Mouse (Mus musculus): ENCODE results near the gene Tmem233.

The Tmem233 gene

GRCm38 (mm10) chr5:116026561-116026960 is 56.5 kb downstream of the Tmem233 start:
- no peak for DNase-seq (ENCODE audit: low spot score)

GRCm38 (mm10) chr5:116026107-116026506 is 56.9 kb downstream of the Tmem233 start:
- DNase-seq (ENCODE audit: low spot score), result no peak

GRCm38 (mm10) chr5:116024327-116024739 is 58.7 kb downstream of the Tmem233 start, which contains the start of gene Prkab1:
Gene Prkab1, minus strand, starts transcription at chr5:116024508.
- peak; percentile 91 for DNase-seq (ENCODE audit: low spot score)

GRCm38 (mm10) chr5:116023821-116024284 is 59.2 kb downstream of the Tmem233 start:
- DNase-seq (ENCODE audit: low spot score), result no peak

- DNase-seq (ENCODE audit: low spot score), result no peak
These were observed 59.8 kb downstream of the Tmem233 start for GRCm38 (mm10) chr5:116023251-116023661.

- no peak for DNase-seq (ENCODE audit: low spot score)
These were observed 60.3 kb downstream of the Tmem233 start for GRCm38 (mm10) chr5:116022658-116023200.

- DNase-seq (ENCODE audit: low spot score), result no peak
These were observed 60.9 kb downstream of the Tmem233 start for GRCm38 (mm10) chr5:116022131-116022530.

- no peak for DNase-seq (ENCODE audit: low spot score)
These were observed 61.5 kb downstream of the Tmem233 start for GRCm38 (mm10) chr5:116021552-116021951.

- DNase-seq (ENCODE audit: low spot score), result no peak
These were observed 63.7 kb downstream of the Tmem233 start for GRCm38 (mm10) chr5:116019371-116019770.

- no peak for DNase-seq (ENCODE audit: low spot score)
These were observed 64.3 kb downstream of the Tmem233 start for GRCm38 (mm10) chr5:116018784-116019183.

GRCm38 (mm10) chr5:116018196-116018595 is 64.8 kb downstream of the Tmem233 start:
- no peak for DNase-seq (ENCODE audit: low spot score)

GRCm38 (mm10) chr5:116017391-116017790 is 65.7 kb downstream of the Tmem233 start:
- no peak for DNase-seq (ENCODE audit: low spot score)

GRCm38 (mm10) chr5:116016542-116016941 is 66.5 kb downstream of the Tmem233 start:
- DNase-seq (ENCODE audit: low spot score), result no peak

- DNase-seq (ENCODE audit: low spot score), result no peak
These were observed 68.8 kb downstream of the Tmem233 start for GRCm38 (mm10) chr5:116014237-116014636.

GRCm38 (mm10) chr5:116013821-116014220 is 69.2 kb downstream of the Tmem233 start:
- no peak for DNase-seq (ENCODE audit: low spot score)

GRCm38 (mm10) chr5:116012503-116012902 is 70.5 kb downstream of the Tmem233 start:
- DNase-seq (ENCODE audit: low spot score), result no peak

GRCm38 (mm10) chr5:116011700-116012099 is 71.3 kb downstream of the Tmem233 start:
- no peak for DNase-seq (ENCODE audit: low spot score)

- DNase-seq (ENCODE audit: low spot score), result no peak
These were observed 73.0 kb downstream of the Tmem233 start for GRCm38 (mm10) chr5:116009884-116010627.

GRCm38 (mm10) chr5:116009091-116009851 is 73.8 kb downstream of the Tmem233 start:
- no peak for DNase-seq (ENCODE audit: low spot score)

- no peak for DNase-seq (ENCODE audit: low spot score)
These were observed 75.3 kb downstream of the Tmem233 start for GRCm38 (mm10) chr5:116007723-116008122.

GRCm38 (mm10) chr5:116006324-116007099 is 76.5 kb downstream of the Tmem233 start:
- DNase-seq (ENCODE audit: low spot score), result no peak

- DNase-seq (ENCODE audit: low spot score), result no peak
These were observed 78.8 kb downstream of the Tmem233 start for GRCm38 (mm10) chr5:116004271-116004670.
